Mouse (Mus musculus): ENCODE measurements around the gene Acad8. TPM values are rescaled to one million over a fixed set of nuclear protein-coding genes. Genes with fewer than 3 reads are reported as not detected.

The Acad8 gene
- polyA plus RNA-seq, 1 experiment from 2014 or later = 43.4 TPM

DNA sequence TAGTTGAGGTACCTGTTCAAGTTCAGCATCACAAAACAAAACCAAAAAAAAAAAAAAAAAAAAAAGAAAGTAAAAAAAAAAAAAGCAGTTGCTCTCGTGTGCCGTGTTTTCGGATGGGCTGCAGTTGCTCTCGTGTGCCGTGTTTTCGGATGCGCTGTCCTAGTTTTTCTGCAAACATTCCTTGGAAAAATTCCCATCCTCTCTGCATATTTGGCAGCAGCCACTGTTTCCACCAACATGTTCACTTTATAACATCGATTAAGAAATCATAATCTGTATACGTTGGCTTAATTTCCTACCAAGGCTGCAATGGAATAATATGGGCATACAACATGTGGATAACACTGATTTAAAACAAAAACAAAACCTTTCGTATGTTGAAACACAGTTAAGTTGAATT is 6.2 kb downstream of the Acad8 start:
- H3K9me3 ChIP-seq (ENCODE audit: control insufficient read depth, low read length) = no peaks in the 10 kb centered on the region
- 65% methylated on average over 10 of the region's 10 CpGs for WGBS
- no peaks in the 10 kb centered on the region for H3K27me3 ChIP-seq (replicated peaks; ENCODE audit: control insufficient read depth, insufficient read depth, low read length)
- no peak overlapping the region for H3K9ac ChIP-seq (replicated peaks; ENCODE audit: low read depth, low read length)
- H3K4me1 ChIP-seq (replicated peaks; ENCODE audit: control insufficient read depth, insufficient read depth, low read length) = peaks cover 2% of the 10 kb centered on the region; the same call in 1 of the 2 replicates
- H3K27ac ChIP-seq (ENCODE audit: low read length) = no peak overlapping the region
- ATAC-seq = no peak
- no peak overlapping the region for H3K4me2 ChIP-seq (ENCODE audit: low read length)
- H3K36me3 ChIP-seq (ENCODE audit: control insufficient read depth, insufficient read depth) = peaks cover 19% of the 10 kb centered on the region
- no peak overlapping the region for H3K4me3 ChIP-seq (replicated peaks; ENCODE audit: low read length)

DNA sequence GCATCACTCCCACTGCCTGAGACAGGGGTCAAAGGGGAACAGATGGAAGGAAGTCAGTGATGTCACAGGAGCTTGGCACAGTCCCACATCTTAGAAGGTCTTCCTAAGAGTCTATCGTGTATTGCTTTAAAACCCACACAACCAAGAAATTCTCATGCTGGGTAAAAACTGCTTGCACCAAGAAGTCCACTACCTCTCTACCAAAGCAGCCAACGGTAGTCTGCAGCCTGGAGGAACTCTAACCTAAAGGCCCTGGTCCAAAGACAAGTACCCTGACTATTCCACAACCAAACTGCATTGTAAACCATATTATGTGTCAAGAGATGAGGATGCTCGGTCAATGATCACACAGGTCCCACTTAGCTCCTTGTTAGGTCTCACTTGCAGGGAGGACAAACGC is 9.2 kb downstream of the Acad8 start:
- H3K9me3 ChIP-seq (ENCODE audit: control insufficient read depth, low read length) = no peaks in the 10 kb centered on the region
- H3K4me2 ChIP-seq (ENCODE audit: low read length) = no peak overlapping the region
- H3K4me3 ChIP-seq (replicated peaks; ENCODE audit: low read length) = no peak overlapping the region
- no peaks in the 10 kb centered on the region for H3K4me1 ChIP-seq (replicated peaks; ENCODE audit: control insufficient read depth, insufficient read depth, low read length)
- H3K27ac ChIP-seq (ENCODE audit: low read length) = no peak overlapping the region
- no peak overlapping the region for H3K9ac ChIP-seq (replicated peaks; ENCODE audit: low read depth, low read length)
- WGBS = 93% methylated on average over 4 of the region's 4 CpGs
- no peaks in the 10 kb centered on the region for H3K27me3 ChIP-seq (replicated peaks; ENCODE audit: control insufficient read depth, insufficient read depth, low read length)
- no peak for ATAC-seq
- peaks cover 30% of the 10 kb centered on the region for H3K36me3 ChIP-seq (ENCODE audit: control insufficient read depth, insufficient read depth)

DNA sequence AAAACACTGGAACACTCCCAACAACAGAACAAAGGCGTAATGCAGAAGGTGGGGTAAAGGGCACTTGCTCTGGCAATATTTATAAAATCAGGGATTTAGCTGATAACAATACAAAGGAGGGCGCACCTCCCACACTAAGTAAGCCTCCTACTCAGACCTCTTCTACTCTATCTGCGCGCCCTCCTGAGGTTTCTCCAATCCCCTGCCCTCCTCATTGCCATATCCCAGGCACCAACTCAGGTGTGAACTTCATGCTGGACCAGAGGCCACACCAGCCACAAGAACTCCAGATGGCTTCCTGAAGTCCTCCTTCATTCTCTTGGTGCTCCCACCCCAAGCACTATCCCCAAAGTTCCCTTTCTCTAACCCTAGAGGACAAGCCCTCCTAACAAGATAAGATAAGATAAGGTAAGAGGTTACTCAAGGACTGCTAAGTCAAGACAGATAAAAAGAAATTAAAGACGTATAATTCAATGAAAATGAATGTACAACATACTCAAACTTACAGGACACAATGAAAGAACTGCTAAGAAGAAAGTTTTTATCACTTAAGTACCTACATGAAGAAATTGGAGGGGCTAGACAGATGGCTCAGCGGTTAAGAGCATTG is 13.6 kb downstream of the Acad8 start:
- WGBS = 97% methylated on average over 6 of the region's 6 CpGs
- no peak overlapping the region for H3K9ac ChIP-seq (replicated peaks; ENCODE audit: low read depth, low read length)

GRCm38 (mm10) chr9:26985090-26985613 is 14.2 kb downstream of the Acad8 start:
- H3K27me3 ChIP-seq (replicated peaks; ENCODE audit: control insufficient read depth, insufficient read depth, low read length) = no peaks in the 10 kb centered on the region
- H3K4me3 ChIP-seq (replicated peaks; ENCODE audit: low read length) = no peak overlapping the region
- 89% methylated on average over 2 of the region's 2 CpGs for WGBS
- no peak overlapping the region for H3K27ac ChIP-seq (ENCODE audit: low read length)
- H3K4me1 ChIP-seq (replicated peaks; ENCODE audit: control insufficient read depth, insufficient read depth, low read length) = no peaks in the 10 kb centered on the region
- H3K9ac ChIP-seq (replicated peaks; ENCODE audit: low read depth, low read length) = no peak overlapping the region
- no peak overlapping the region for H3K4me2 ChIP-seq (ENCODE audit: low read length)
- H3K9me3 ChIP-seq (ENCODE audit: control insufficient read depth, low read length) = no peaks in the 10 kb centered on the region
- ATAC-seq = no peak
- H3K36me3 ChIP-seq (ENCODE audit: control insufficient read depth, insufficient read depth) = peaks cover 30% of the 10 kb centered on the region

More for the DNA sequence above, 13.6 kb downstream of the Acad8 start:
- no peak overlapping the region for H3K4me3 ChIP-seq (replicated peaks; ENCODE audit: low read length)
- no peaks in the 10 kb centered on the region for H3K27me3 ChIP-seq (replicated peaks; ENCODE audit: control insufficient read depth, insufficient read depth, low read length)
- no peak overlapping the region for H3K27ac ChIP-seq (ENCODE audit: low read length)
- no peaks in the 10 kb centered on the region for H3K9me3 ChIP-seq (ENCODE audit: control insufficient read depth, low read length)
- peaks cover 36% of the 10 kb centered on the region for H3K36me3 ChIP-seq (ENCODE audit: control insufficient read depth, insufficient read depth)
- no peak for ATAC-seq
- H3K4me1 ChIP-seq (replicated peaks; ENCODE audit: control insufficient read depth, insufficient read depth, low read length) = no peaks in the 10 kb centered on the region
- H3K4me2 ChIP-seq (ENCODE audit: low read length) = no peak overlapping the region

- Histone ChIP-seq H3K4me2 (ENCODE audit: low read length) (no peak overlapping the region), H3K9ac (replicated peaks; ENCODE audit: low read depth, low read length) (no peak overlapping the region), H3K27me3 (replicated peaks; ENCODE audit: control insufficient read depth, insufficient read depth, low read length) (no peaks in the 10 kb centered on the region), H3K4me3 (replicated peaks; ENCODE audit: low read length) (no peak overlapping the region), H3K4me1 (replicated peaks; ENCODE audit: control insufficient read depth, insufficient read depth, low read length) (no peaks in the 10 kb centered on the region), H3K27ac (ENCODE audit: low read length) (no peak overlapping the region), H3K36me3 (ENCODE audit: control insufficient read depth, insufficient read depth) (peaks cover 20% of the 10 kb centered on the region), H3K9me3 (ENCODE audit: control insufficient read depth, low read length) (no peaks in the 10 kb centered on the region)
- WGBS = 85% methylated on average over 3 of the region's 3 CpGs
- no peak for ATAC-seq
Measured at GRCm38 (mm10) chr9:26978776-26979175, 20.6 kb downstream of the Acad8 start.

DNA sequence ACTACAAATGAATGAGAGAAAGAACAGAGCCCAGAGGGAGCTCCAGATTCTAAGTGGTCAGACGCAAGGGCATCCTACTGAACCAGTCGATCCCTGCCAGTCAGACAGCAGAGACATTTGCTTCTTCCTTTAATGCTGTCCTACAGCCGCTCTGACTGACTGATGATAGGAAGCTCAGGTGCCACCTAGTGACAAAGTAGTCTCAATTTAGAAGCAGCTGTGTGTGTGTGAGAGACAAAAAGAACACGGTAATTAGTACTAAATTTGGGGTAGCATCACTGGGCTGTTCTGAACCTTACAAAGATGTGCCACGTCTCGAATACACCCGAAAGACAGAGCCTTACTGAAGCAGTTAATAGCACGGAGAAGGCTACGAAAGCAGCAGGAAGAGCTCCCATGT is 21.6 kb downstream of the Acad8 start:
- no peak overlapping the region for H3K9ac ChIP-seq (replicated peaks; ENCODE audit: low read depth, low read length)
- no peak overlapping the region for H3K4me3 ChIP-seq (replicated peaks; ENCODE audit: low read length)
- no peak overlapping the region for H3K27ac ChIP-seq (ENCODE audit: low read length)
- peaks cover 21% of the 10 kb centered on the region for H3K36me3 ChIP-seq (ENCODE audit: control insufficient read depth, insufficient read depth)
- no peaks in the 10 kb centered on the region for H3K27me3 ChIP-seq (replicated peaks; ENCODE audit: control insufficient read depth, insufficient read depth, low read length)
- no peak overlapping the region for H3K4me2 ChIP-seq (ENCODE audit: low read length)
- H3K9me3 ChIP-seq (ENCODE audit: control insufficient read depth, low read length) = no peaks in the 10 kb centered on the region
- no peaks in the 10 kb centered on the region for H3K4me1 ChIP-seq (replicated peaks; ENCODE audit: control insufficient read depth, insufficient read depth, low read length)
- 89% methylated on average over 9 of the region's 9 CpGs for WGBS
- ATAC-seq = no peak

DNA sequence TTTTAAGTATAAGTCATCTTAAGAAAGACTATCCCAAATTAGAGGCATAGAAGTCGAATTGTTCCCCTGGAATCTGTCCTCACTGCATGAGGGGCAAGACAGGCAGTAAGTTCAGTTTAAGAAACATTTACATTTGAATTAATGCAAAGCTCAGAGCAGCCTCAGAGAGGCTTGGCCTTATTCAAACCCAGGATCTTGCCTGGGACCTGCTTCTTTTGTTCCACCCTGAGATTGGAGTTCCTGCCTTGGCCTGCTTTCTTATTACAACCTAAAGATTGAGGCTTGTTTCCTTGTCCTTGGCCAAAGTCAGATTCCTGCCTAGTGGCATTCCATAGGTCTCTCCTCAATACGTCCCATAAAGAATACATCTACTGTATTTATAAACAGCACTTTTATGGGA is 51.6 kb downstream of the Acad8 start:
- Histone ChIP-seq H3K9me3 (ENCODE audit: control insufficient read depth, low read length) (no peaks in the 10 kb centered on the region), H3K9ac (replicated peaks; ENCODE audit: low read depth, low read length) (no peak overlapping the region), H3K27ac (ENCODE audit: low read length) (no peak overlapping the region), H3K4me3 (replicated peaks; ENCODE audit: low read length) (no peak overlapping the region), H3K4me1 (replicated peaks; ENCODE audit: control insufficient read depth, insufficient read depth, low read length) (no peaks in the 10 kb centered on the region), H3K36me3 (ENCODE audit: control insufficient read depth, insufficient read depth) (no peaks in the 10 kb centered on the region), H3K4me2 (ENCODE audit: low read length) (no peak overlapping the region), H3K27me3 (replicated peaks; ENCODE audit: control insufficient read depth, insufficient read depth, low read length) (no peaks in the 10 kb centered on the region)
- no peak for ATAC-seq
- WGBS = 49% methylated on average over 2 of the region's 2 CpGs

DNA sequence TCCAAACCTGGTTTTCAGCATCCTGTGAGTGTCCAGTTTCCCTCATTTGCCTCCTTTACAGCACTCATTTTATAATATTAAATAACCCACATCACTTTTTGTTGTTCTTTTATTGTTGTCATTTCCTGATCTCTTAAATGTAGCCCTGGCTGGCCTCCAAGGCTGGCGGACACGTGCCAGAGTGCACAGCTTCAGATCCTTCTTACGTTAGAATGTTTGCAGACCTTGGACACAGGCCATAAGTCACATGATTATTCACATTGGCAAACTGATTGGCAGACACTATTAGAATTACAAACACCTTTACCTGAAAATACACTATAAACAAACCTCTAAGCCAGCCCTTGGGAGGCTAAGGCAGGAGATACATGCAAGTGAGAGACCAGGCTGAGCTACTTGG is 75.2 kb downstream of the Acad8 start:
- H3K27me3 ChIP-seq (replicated peaks; ENCODE audit: control insufficient read depth, insufficient read depth, low read length) = no peaks in the 10 kb centered on the region
- 43% methylated on average over 3 of the region's 3 CpGs for WGBS
- no peak overlapping the region for H3K9ac ChIP-seq (replicated peaks; ENCODE audit: low read depth, low read length)
- H3K36me3 ChIP-seq (ENCODE audit: control insufficient read depth, insufficient read depth) = no peaks in the 10 kb centered on the region
- no peaks in the 10 kb centered on the region for H3K9me3 ChIP-seq (ENCODE audit: control insufficient read depth, low read length)
- no peaks in the 10 kb centered on the region for H3K4me1 ChIP-seq (replicated peaks; ENCODE audit: control insufficient read depth, insufficient read depth, low read length)
- H3K4me2 ChIP-seq (ENCODE audit: low read length) = no peak overlapping the region
- H3K4me3 ChIP-seq (replicated peaks; ENCODE audit: low read length) = no peak overlapping the region
- no peak overlapping the region for H3K27ac ChIP-seq (ENCODE audit: low read length)
- no peak for ATAC-seq

Measured in forebrain, embryonic 16.5 days (tissue).